Mouse (Mus musculus): ENCODE data around the gene Dtd2.

Dtd2 gene

DNA sequence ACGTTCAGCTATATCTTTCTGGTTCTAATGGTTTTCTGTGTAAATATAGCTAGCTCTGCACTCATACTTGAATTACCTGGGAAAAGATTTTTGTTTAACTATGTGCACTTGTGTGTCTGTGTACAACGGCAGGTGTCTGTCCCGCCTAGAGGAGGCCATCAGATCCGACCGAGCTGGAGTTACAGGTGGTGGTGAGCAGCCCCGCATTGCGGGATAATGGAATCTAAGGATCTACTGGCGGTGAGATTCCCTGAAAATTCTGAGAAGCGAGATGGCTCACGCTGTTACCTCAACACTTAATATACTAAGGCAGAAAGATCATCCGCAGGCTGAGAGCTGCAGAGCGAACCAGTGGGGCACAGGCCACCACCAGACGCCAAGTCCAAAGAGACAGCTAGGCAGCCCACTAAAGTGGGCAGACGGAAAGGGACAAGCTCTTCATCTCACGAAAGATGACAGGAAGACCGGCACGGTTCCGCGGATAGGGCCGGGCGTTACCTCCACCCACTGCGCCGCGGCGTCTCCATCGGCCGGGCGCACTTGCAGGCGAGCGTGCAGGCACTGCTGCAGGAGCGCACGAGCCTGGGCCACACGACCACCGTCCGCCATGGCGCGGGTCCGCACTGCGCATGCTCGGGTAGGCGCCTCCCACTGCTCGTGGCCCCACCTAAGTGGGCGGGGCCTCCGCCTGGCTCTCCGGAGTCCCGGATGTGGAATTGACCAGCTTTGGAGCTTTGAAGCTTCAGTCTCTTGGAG lies at the start of gene Dtd2:
Gene Dtd2, minus strand, starts transcription at position 625 of the 756 bp plus-strand sequence.
- peak; percentile 95 to 97 for DNase-seq (ENCODE audit: low spot score in 2 of 2)

DNA sequence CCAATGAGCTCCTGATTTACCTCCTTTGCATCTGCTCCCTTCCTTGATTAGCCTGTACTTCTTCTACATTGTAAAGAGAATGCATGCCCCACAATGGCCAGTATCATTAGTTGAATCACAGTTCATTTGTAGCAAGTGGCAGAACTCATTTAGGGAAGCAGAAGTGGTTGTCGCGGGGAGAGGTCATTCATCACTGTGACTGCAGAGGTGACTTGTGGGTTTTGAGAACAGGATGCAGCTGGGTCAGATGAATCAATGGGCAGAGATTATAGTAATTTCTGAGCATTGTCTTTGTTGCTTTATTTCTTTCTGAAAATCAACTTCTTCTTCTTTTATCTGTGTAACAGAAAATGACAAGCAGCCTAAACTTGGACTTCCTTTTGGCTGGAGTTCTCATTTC lies 43.0 kb upstream of the Dtd2 start:
- no peak for DNase-seq (ENCODE audit: low spot score in 2 of 2)

DNA sequence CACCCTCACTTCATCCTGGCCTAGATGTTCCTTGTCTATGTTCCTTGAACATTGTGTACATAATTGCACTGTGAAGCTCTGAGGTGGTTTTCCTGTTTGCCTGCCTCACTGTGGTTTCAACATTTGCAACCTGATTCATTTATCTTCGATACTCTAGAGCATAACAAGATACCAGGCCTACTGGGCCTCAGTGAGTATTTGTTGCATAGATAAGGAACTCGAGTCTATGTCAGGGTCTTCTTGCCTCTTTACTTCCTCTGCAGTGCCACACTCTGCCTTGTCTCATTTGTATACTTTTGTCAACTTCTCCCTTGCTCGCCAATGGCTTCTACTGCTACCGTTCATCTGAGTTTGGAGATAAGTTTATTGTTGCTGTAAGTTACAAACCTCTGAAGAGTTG lies 40.1 kb upstream of the Dtd2 start:
- no peak for DNase-seq (ENCODE audit: low spot score in 2 of 2)

DNA sequence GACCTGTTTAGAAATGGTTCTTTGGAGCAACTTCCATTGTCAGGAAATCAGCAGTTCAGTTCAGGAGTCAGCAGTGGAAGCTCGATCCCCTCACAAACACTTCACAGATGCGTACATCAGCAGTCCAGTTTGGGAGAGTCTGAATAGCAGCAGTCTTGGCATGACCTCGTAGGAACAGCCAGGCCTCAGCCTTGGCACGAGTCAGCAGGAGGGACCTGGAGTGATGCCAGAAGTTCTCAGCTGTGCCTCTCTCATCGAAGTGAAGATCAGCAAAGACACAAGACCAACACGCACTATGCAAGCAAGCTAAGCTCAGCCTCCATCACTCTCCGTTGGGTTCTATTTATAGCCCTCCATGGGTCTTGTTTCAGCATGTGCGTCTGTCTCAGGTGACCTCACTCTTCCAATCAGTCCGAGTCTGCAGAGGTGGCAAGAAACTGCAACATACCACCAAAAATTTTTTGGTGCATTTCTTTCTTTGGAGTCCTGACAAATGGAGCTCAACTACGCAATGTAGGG lies 36.6 kb upstream of the Dtd2 start:
- peak; percentile 34 to 46 for DNase-seq (ENCODE audit: low spot score in 2 of 2)

DNA sequence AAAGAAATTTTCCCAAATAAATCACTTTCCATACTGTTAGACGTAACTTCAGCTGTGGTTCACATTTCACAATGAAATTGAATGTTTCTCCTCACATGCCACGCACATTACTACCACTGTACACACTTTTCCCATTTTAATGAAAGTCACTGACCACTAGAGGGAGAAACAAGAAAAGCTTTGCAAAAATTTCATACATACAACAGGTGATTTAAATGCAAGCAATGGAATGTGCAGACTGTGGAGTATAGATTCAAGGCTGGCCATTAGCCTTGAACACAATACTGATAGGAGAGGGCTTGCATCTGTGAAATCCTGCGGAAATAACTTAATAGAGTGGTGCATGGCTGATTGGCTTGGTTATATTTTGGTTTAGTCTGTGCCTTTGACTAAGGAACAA lies 32.1 kb upstream of the Dtd2 start:
- DNase-seq (ENCODE audit: low spot score in 2 of 2): no peak

DNA sequence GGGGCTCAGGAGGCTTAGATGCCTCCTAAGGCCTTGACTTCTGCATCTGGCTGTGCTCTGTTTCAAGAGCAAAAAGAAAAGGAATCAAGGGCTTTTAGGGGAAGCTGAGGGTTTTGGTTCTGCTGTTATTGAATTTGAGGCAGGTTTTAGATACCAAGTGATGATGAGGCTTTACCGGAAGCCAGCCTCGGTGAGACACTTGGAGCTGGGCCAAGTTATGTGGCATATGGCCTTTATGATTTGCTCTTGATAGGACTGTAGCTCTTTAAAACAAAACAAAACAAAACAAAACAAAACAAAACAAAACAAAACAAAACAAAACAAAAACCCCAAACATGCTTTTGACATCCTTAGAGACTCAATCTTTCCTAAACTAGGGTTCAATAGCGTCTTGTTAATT lies 28.7 kb upstream of the Dtd2 start:
- no peak for DNase-seq (ENCODE audit: low spot score in 2 of 2)

DNA sequence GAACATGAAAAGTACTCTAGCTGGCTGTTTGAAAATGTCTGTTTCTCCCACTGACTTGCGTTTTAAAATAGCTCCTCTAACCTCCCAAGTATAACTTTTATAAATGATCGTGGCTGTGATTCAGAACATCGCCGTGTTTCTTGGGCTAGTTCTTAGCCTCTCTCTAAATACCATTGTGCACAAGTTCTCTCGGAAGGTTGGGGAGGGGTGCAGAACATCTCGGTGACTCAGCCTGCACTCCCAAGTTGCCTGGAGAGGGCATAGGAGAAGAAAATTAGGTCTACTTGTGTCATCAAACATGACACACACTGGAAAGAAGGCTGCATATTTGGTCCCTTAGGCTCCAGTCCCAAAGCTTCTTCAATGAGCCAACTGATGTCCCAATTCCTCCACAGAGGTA lies 26.0 kb upstream of the Dtd2 start:
- no peak for DNase-seq (ENCODE audit: low spot score in 2 of 2)

DNA sequence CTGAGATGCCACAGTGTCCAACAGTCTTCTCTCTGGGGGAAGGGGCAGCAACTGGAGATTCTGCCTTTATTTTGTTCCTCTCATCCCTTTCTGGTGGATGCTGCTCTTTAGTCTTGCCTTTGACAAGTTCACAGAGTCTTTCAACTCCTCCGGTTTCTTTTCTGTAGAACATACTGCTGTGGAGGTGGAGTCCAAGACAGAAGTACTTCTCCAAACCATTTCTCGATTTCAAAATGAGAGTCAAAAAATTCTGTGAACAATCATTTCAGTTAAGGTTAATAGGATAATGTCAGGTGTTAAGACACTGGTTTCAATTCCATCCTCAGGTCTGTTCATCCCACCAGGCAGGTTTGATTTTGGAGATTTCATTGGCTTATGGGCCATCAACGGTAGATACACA lies 21.7 kb upstream of the Dtd2 start, which contains the start of gene Gpr33:
Gene Gpr33, minus strand, starts transcription at position 101 of the 400 bp plus-strand sequence.
- DNase-seq (ENCODE audit: low spot score in 2 of 2): no peak

DNA sequence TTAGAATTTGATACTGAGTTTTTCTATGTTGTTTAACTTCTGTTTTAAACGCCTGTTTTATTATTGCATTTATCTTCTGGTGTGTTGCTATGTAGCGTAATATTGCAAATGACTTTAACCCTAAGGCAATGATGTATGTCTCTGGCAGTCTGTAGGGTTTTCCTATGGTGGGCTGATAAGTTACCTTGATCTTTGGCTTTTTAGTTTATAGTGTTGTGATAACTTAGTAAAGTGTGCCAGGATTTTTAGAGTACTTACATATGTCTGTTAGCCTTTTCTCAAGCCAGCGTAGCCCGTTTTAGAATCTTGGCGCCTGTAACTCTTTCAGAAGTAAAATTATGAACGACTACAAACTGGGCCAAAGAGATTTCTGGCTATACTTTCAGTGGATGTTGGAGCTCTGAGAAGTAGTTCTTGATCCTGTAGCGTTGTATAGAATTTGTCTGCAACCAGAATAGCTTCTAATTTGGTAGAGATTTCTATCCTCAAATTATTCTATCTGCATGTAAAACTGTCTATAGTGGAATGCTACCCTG lies 8.3 kb upstream of the Dtd2 start:
- no peak for DNase-seq (ENCODE audit: low spot score in 2 of 2)

DNA sequence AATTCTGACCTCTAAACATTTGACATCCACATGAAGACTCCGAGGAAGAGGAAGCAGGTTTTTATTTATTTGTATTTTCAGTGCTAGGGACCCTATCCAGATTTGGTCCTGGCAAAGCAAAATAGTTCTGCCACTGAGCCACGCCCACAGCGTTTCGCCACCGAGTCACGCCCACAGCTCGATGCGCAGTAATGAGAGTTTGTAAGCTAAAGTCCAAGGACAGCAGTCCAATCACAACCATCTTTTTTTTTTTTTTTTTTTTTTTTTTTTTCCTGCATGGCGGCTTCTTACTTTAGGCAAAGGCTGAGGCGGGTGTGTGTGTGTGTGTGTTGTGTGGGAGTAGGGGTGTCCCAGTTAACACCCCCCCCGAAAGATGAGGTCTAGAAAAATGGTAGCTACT lies 7.7 kb upstream of the Dtd2 start:
- no peak for DNase-seq (ENCODE audit: low spot score in 2 of 2)

DNA sequence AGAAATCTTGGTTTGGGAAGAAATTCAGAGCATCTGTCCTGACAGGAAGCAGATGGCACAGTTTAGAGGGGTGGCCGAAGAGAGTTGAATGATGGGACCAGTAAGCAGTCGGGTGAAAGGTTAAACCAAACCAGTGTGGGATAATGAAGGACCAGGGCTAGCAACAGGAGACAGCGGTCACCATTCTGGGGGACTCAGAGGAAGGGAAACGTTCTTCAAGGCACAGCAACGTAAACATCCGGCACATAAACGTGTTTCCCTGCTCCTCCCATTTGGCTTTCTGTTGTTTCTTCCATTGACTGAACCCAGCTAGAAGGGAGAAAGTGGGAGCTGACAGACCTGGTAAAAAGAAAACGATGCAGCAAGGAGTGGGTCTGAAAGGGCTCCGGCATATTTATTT lies 7.0 kb upstream of the Dtd2 start:
- DNase-seq (ENCODE audit: low spot score in 2 of 2): no peak

DNA sequence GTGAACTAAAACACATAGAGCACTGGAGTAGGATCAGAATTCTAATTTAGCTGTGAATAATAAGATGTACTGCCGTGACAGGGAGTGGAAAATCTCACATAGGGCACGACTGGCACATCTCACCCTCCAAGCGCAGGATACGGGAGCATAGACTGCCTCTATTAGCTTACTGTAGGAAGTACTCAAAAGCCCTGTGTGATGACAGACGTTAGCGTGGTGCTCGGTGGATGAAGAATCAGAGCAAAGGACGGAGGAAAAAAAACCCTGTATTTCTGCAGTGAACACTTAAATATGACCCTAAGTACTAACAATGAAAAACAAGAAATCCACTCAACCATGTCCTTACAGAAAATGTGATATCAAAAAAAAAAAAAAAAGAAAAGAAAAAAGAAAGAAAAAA lies 5.9 kb upstream of the Dtd2 start:
- DNase-seq (ENCODE audit: low spot score in 2 of 2): no peak

DNA sequence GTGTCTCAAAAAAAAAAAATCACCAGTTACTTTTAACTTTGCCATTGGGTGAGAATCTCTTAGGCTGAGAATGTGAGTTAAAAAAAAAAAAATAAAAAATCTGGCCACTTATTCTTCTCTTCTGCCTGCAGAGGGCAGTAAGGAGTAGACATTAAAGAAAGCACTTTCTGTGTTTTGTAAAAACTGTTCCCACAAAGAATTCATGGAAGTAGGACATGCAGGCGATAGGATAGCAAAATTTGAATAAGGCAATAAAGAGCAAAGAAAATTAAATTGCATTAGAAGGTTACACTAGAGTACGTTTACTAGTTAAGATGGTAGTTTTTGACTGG lies 4.3 kb upstream of the Dtd2 start:
- no peak for DNase-seq (ENCODE audit: low spot score in 2 of 2)

DNA sequence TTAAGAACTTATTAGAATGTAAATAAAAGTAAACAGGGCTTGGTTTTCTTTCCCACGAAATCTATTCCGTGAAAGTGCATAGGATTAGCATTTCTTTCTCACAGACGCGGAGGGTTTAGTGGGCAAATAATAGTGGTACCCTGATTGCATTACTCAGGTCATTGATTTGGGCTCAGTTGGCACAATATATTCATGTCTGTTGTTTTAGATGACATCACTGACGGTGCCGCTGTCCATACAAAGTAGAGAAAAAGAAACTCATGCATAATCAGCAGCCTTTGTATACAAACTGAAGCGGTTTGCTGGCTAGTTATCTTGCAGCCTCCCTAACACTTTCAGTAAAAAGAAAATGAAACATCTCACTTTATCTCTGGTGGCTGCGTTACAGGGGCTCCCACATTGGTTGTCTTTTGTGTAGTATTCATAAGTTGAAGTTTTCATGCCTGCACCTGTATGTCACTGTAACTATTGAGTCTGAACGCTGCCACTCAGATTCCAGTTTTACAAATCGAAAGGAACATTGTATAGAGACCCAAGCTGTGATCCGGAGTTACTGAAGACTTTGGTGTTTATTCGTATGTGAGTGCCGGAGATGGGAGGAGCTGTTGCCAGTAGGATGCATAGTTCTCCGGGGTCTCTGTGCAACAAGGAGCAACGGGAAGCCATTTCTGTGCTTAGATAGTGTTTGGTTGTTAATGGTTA lies 3.8 kb upstream of the Dtd2 start:
- DNase-seq (ENCODE audit: low spot score in 2 of 2): no peak

DNA sequence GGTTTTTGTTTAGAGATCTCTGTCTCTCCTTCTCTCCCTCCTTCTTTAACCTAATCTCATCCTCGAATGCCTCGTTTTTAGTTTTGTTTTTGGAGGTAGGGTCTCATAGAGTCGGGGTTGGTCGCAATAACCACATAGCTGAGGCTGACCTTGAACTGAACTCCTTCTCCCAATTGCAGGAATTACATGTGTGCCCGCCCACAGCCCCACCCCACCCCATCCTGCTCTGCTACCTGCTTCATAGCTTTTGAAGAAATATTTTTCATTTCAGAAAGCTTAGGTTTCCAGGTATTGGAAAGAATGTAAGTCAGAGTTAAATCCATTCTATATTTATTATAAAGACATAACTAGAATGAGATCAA lies 313 bp upstream of the Dtd2 start:
- DNase-seq (ENCODE audit: low spot score in 2 of 2): no peak

DNA sequence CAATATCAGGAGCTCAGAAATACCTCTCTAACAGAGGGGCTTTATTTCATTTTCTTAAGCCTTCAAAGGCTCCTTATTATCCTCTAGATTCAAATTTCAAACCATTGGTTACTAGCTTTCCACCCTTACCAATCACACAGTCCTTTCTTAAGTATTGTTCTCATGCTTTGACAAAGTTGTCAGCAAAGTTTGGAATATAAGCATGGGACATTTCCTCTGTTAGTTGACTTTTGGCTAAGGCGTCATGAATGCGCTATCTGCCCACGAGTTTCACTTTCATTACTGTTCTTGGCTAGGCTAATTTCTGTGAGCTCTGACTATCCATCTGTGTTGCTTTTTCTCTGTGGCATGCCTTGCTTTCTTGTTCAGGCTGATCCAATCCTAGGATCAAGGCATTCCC lies 3.6 kb downstream of the Dtd2 start:
- DNase-seq (ENCODE audit: low spot score in 2 of 2): no peak

DNA sequence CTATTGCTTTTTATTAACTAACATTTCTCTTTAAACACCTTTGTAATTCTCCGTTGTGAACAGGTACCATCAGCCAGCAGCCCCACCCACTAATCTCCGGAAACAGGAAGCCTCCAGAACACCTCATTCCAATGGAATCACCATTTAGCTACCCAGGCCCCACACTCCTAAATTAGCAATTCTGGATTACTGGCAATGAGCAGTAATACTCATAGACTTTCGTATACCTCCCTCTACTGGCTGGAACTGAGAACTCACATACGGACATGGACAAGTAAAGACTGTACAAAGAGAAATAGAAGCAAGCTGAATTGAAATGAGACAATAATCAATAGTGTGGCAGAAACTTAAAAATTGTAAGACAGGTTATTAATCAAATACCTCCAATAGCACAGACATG lies 4.8 kb downstream of the Dtd2 start:
- DNase-seq (ENCODE audit: low spot score in 2 of 2): peak; percentile 79 to 81

DNA sequence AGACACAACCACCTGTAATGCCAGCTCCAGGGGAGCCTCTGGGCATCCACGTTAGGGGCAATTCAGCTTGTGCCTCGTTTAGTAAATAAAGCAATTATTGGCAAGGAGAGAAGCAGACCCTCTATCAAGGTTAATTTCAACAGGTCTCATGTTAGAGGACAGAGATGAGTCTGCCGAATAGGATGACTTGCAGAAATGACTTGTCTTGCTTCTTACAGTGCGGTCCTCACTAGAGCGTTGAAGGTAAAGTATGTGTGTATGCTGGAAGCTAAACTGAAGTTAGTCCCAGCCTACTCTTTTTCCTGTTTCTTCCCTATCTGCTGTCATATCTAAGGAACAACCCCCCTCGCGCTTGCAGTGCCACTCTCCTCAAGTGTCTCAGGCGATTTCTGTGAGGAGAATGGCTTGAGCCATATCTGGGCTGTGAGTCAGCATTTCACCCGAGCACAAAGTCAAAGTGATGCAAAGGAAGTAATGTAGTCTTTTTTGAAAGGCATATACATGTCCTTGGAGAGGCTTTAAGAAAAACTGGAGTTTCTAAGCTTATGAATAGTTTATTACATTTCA lies 7.9 kb downstream of the Dtd2 start:
- DNase-seq (ENCODE audit: low spot score in 2 of 2): no peak

DNA sequence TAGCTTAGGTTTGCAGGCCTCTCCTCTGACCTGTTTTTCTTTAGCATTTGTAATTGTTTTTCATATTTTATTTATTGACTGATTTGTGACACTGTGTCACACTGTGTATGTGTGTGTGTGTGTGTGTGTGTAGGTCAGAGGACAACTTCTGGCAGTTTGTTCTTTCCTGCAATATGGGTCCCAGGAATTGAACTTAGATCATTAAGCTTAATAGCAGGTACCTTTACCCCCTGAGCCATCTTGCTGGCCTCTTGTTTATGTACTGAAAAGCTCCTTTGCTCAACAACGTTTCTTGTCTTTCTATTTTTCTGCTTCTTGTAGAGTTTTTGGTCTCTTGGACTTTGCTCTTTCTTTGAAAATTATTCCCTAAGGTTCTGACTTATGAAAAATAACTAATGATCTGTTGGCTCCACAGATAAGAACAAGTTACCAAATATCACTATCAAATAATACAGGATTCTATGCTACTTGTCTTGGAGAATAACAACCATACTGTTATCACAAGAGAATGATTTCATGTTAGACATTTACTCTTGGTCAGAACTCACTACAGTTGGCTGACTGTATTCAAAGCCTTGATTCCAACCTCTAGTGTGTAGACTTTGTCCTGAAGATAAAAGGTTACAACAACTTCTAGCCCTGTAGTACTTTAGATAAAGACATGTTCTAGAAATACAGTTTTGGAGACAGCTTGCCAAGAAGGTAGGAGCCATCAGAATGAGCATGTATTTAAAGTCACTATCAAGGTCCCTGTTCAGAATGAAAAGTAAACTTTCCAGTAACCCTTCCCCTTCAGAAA lies 10.4 kb downstream of the Dtd2 start:
- DNase-seq (ENCODE audit: low spot score in 2 of 2): no peak

DNA sequence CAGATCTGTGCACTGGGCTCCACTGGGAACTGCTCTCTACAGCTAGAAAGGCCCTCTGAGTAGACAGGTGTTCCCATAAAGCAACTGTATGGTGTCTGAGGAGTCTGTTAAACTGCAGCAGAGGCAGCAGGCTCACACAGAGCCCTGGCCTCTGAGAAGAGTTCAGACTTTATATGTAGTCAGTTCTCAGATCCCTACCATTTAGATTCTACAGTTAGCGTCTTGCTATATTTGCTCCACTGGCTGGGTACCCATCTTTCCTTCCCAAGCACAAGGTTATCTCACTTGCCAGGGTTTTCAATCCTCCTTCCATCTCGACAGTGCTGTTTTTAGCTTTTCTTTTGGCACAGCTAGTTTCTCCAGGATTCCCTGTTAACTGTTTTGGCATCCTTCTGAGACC lies 15.7 kb downstream of the Dtd2 start:
- no peak for DNase-seq (ENCODE audit: low spot score in 2 of 2)

DNA sequence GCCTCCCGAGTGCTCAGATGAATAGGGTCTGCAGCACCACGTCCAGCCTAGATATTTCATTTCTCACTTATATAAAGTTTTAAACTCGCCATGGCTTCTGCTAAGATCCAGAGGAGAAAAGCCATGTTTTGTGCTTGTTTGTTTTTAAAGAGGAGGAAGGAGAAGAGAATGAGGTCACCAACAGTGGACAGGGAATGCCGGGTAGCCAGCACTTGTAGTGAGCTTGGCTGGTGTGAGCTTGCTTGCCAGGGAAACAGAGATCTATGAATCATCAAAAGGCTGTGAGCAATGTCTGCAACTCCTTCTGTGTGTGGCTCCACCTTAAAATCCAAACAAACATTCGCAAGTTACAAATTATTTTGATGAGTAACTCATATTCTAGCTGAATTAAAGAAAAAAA lies 17.8 kb downstream of the Dtd2 start:
- no peak for DNase-seq (ENCODE audit: low spot score in 2 of 2)

DNA sequence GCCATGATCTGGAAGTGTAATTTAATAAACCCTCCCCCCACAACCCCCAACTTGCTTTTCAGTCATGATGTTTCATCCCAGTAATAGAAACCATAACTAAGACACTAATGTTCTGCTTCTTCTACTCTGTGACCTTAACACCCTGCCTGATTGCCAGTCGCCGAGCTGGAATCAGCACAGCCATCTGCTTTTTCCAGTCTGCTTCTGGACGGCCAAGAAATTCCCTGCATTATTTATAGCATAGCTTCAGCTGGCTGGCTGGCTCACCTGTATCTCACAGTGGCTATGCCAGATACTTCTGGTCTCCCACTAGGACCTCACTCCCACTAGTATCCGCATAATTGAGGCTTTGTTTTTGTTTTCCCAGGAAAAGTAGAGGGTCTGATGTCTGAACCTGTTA lies 20.5 kb downstream of the Dtd2 start:
- no peak for DNase-seq (ENCODE audit: low spot score in 2 of 2)
